ENCODE assay signal across 7 mouse cellular contexts in genomic region chr7:84605704-84606292, GRCm38 (mm10). TPM values are rescaled to one million over a fixed set of nuclear protein-coding genes. Genes with fewer than 3 reads are reported as not detected.
DNase-seq lines count a peak whose midpoint lies in the region; ATAC-seq lines count a peak whose summit lies in the region.

No protein-coding gene starts in this region.

- H3K4me3 ChIP-seq in embryonic facial prominence, embryonic 15.5 days (replicated peaks) = peak overlapping the region; percentile 58
- peak overlapping the region; percentile 80 for H3K4me3 ChIP-seq in heart, embryonic 10.5 days
- H3K4me3 ChIP-seq in kidney, embryonic 14.5 days (ENCODE audit: low read length) = peak overlapping the region; percentile 56
- H3K4me3 ChIP-seq in limb, embryonic 13.5 days = peak overlapping the region; percentile 56
- peak overlapping the region; percentile 57 for H3K4me3 ChIP-seq in midbrain, embryonic 14.5 days (replicated peaks; ENCODE audit: low read depth, low read length)

- WGBS in embryonic facial prominence, embryonic 15.5 days = under 1% methylated on average over 35 of the region's 36 CpGs
- under 1% methylated on average over 36 of the region's 36 CpGs for WGBS in heart, embryonic 10.5 days
- WGBS in kidney, embryonic 14.5 days = under 1% methylated on average over 36 of the region's 36 CpGs
- WGBS in limb, embryonic 13.5 days = under 1% methylated on average over 36 of the region's 36 CpGs
- 2% methylated on average over 36 of the region's 36 CpGs for WGBS in midbrain, embryonic 14.5 days

- H3K27me3 ChIP-seq in embryonic facial prominence, embryonic 15.5 days = no peaks in the 10 kb centered on the region
- H3K27me3 ChIP-seq in heart, embryonic 10.5 days (ENCODE audit: insufficient read depth, poor library complexity, severe bottlenecking) = 0 out of 2 replicates have a peak, but pooled peaks cover 5% of the 10 kb centered on the region
- H3K27me3 ChIP-seq in kidney, embryonic 14.5 days (ENCODE audit: control insufficient read depth, insufficient read depth, low read length) = no peaks in the 10 kb centered on the region
- no peaks in the 10 kb centered on the region for H3K27me3 ChIP-seq in limb, embryonic 13.5 days
- no peaks in the 10 kb centered on the region for H3K27me3 ChIP-seq in midbrain, embryonic 14.5 days (ENCODE audit: control insufficient read depth, insufficient read depth, low read length)

- peak overlapping the region; percentile 91 for H3K4me2 ChIP-seq in embryonic facial prominence, embryonic 15.5 days (replicated peaks)
- H3K4me2 ChIP-seq in kidney, embryonic 14.5 days (replicated peaks; ENCODE audit: low read depth, low read length) = peak overlapping the region; percentile 89
- H3K4me2 ChIP-seq in limb, embryonic 13.5 days (replicated peaks) = peak overlapping the region; percentile 94
- H3K4me2 ChIP-seq in midbrain, embryonic 14.5 days (ENCODE audit: low read length) = peak overlapping the region; percentile 97

- H3K4me1 ChIP-seq in embryonic facial prominence, embryonic 15.5 days = peaks cover 7% of the 10 kb centered on the region
- peaks cover 8% of the 10 kb centered on the region for H3K4me1 ChIP-seq in heart, embryonic 10.5 days
- no peaks in the 10 kb centered on the region for H3K4me1 ChIP-seq in kidney, embryonic 14.5 days (ENCODE audit: control insufficient read depth, insufficient read depth, low read length)
- H3K4me1 ChIP-seq in limb, embryonic 13.5 days = peaks cover 12% of the 10 kb centered on the region
- H3K4me1 ChIP-seq in midbrain, embryonic 14.5 days (ENCODE audit: control insufficient read depth, insufficient read depth, low read length) = peaks cover 10% of the 10 kb centered on the region; the same call in 1 of the 2 replicates

- no peaks in the 10 kb centered on the region for H3K9me3 ChIP-seq in embryonic facial prominence, embryonic 15.5 days (replicated peaks)
- no peaks in the 10 kb centered on the region for H3K9me3 ChIP-seq in heart, embryonic 10.5 days
- no peaks in the 10 kb centered on the region for H3K9me3 ChIP-seq in kidney, embryonic 14.5 days (ENCODE audit: control insufficient read depth, low read length)
- H3K9me3 ChIP-seq in limb, embryonic 13.5 days = no peaks in the 10 kb centered on the region
- H3K9me3 ChIP-seq in midbrain, embryonic 14.5 days (ENCODE audit: control insufficient read depth, low read length) = no peaks in the 10 kb centered on the region

- no peaks in the 10 kb centered on the region for H3K36me3 ChIP-seq in embryonic facial prominence, embryonic 15.5 days
- H3K36me3 ChIP-seq in heart, embryonic 10.5 days = no peaks in the 10 kb centered on the region
- no peaks in the 10 kb centered on the region for H3K36me3 ChIP-seq in kidney, embryonic 14.5 days (ENCODE audit: control insufficient read depth, insufficient read depth, low read length)
- no peaks in the 10 kb centered on the region for H3K36me3 ChIP-seq in limb, embryonic 13.5 days
- no peaks in the 10 kb centered on the region for H3K36me3 ChIP-seq in midbrain, embryonic 14.5 days (ENCODE audit: control insufficient read depth, insufficient read depth, low read length)

- H3K27ac ChIP-seq in embryonic facial prominence, embryonic 15.5 days (replicated peaks) = no peak overlapping the region
- peak overlapping the region; percentile 80 for H3K27ac ChIP-seq in heart, embryonic 10.5 days
- H3K27ac ChIP-seq in kidney, embryonic 14.5 days (ENCODE audit: low read depth, low read length) = no peak overlapping the region
- H3K27ac ChIP-seq in limb, embryonic 13.5 days = no peak overlapping the region
- peak overlapping the region; percentile 41; the same call in 1 of the 2 replicates for H3K27ac ChIP-seq in midbrain, embryonic 14.5 days (replicated peaks; ENCODE audit: low read depth, low read length)

- ATAC-seq in embryonic facial prominence, embryonic 15.5 days (ENCODE audit: insufficient number of reproducible peaks, low FRiP score, low TSS enrichment, low read depth) = peak; percentile 85
- ATAC-seq in kidney, embryonic 14.5 days (ENCODE audit: low FRiP score, low TSS enrichment) = peak; percentile 86
- ATAC-seq in limb, embryonic 13.5 days (ENCODE audit: low FRiP score, low read depth) = peak; percentile 92
- peak; percentile 80 for ATAC-seq in midbrain, embryonic 14.5 days (ENCODE audit: low FRiP score, low TSS enrichment)

- H3K9ac ChIP-seq in embryonic facial prominence, embryonic 15.5 days = peak overlapping the region; percentile 15; the same call in 1 of the 2 replicates
- H3K9ac ChIP-seq in kidney, embryonic 14.5 days (ENCODE audit: low read depth, low read length) = peak overlapping the region; percentile 42
- peak overlapping the region; percentile 66 for H3K9ac ChIP-seq in limb, embryonic 13.5 days
- peak overlapping the region; percentile 76 for H3K9ac ChIP-seq in midbrain, embryonic 14.5 days (replicated peaks; ENCODE audit: low read length)

- DNase-seq in adrenal gland, postnatal 4 days (ENCODE audit: low spot score in 2 of 2) = peak; percentile 62 to 78
- DNase-seq in heart, embryonic 10.5 days (ENCODE audit: low spot score) = peak; percentile 91
- DNase-seq in midbrain, embryonic 14.5 days = peak; percentile 57
- DNase-seq in spleen, postnatal 10 days (ENCODE audit: low spot score in 2 of 2) = peak; percentile 52 to 73

RNA-seq across cellular contexts. Expression of gene Fah, which starts 0.7 kb away (rescaled TPM):
- total RNA-seq in adrenal gland, postnatal 4 days (2021) = 10 to 100 TPM; 33.5 to 46.9 TPM
- polyA plus RNA-seq in embryonic facial prominence, embryonic 15.5 days (2015; fragmentation: Nextera tagmentation; extraction: Ambion mirVana) = 6.0 and 6.8 TPM in 2 replicates
- polyA plus RNA-seq in heart, embryonic 10.5 days (2016; fragmentation: Nextera tagmentation; extraction: Ambion mirVana) = 9.9 and 14.7 TPM in 2 replicates
- polyA plus RNA-seq in kidney, embryonic 14.5 days (2014; fragmentation: Nextera tagmentation; extraction: Ambion mirVana) = 2.7 and 3.8 TPM in 2 replicates
- polyA plus RNA-seq in limb, embryonic 13.5 days (2015; fragmentation: Nextera tagmentation; extraction: Ambion mirVana) = 2.9 and 3.8 TPM in 2 replicates
- 6.0 and 9.0 TPM in 2 replicates for polyA plus RNA-seq in midbrain, embryonic 14.5 days (2014; fragmentation: Nextera tagmentation; extraction: Ambion mirVana)

Comparison
In these comparisons a context has a peak if more than half of its experiments do, and no peak if none do; other contexts are left out.
1. H3K27ac ChIP-seq: peak in heart, embryonic 10.5 days (single experiment) and midbrain, embryonic 14.5 days (single experiment); none in embryonic facial prominence, embryonic 15.5 days (single experiment), kidney, embryonic 14.5 days (single experiment) and limb, embryonic 13.5 days (single experiment).
2. H3K9ac ChIP-seq: peak in every context shown above with its lines; median percentile 76 in midbrain, embryonic 14.5 days; 66 in limb, embryonic 13.5 days; 42 in kidney, embryonic 14.5 days; 15 in embryonic facial prominence, embryonic 15.5 days.
3. Peak in every context shown above with its lines, with median percentiles within 50 percentile points of each other: DNase-seq, ATAC-seq, H3K4me2 ChIP-seq and H3K4me3 ChIP-seq.